Mouse (Mus musculus) testis, adult 2 months (tissue): ENCODE measurements around the gene 3110040M04Rik. TPM values are rescaled to one million over a fixed set of nuclear protein-coding genes. Genes with fewer than 3 reads are reported as not detected.

ENCODE experiments used
- H3K27ac ChIP-seq: fragments of 200-500 bp; 2 replicates; pipeline ENCODE4 v1.5.1; 2012; ENCODE audit warnings: low read depth, low read length; ENCODE audit not compliant: control insufficient read depth, insufficient read depth
- H3K27me3 ChIP-seq: fragments of 200-500 bp; 2 replicates; pipeline ENCODE4 v1.6.1; 2012; ENCODE audit warnings: mild to moderate bottlenecking, low read length, moderate library complexity; ENCODE audit not compliant: control insufficient read depth, insufficient read depth
- H3K36me3 ChIP-seq: fragments of 200-500 bp; 2 replicates; pipeline ENCODE4 v1.6.1; 2012; ENCODE audit warnings: mild to moderate bottlenecking, low read length; ENCODE audit not compliant: control insufficient read depth, insufficient read depth
- H3K4me1 ChIP-seq: fragments of 200-500 bp; 2 replicates; pipeline ENCODE4 v1.6.1; 2012; ENCODE audit warnings: low read length; ENCODE audit not compliant: control insufficient read depth, insufficient read depth
- H3K4me3 ChIP-seq: fragments of 200-500 bp; 2 replicates; pipeline ENCODE4 v1.5.1; 2012; ENCODE audit warnings: low read depth, mild to moderate bottlenecking, low read length, moderate library complexity, mixed read lengths; ENCODE audit not compliant: control insufficient read depth
- CTCF ChIP-seq: fragments of 200-500 bp; IDR thresholded peaks from 2 replicates; pipeline ENCODE4 v1.5.1; 2012; ENCODE audit warnings: low read depth, mild to moderate bottlenecking, inconsistent platforms, low read length, moderate library complexity; ENCODE audit not compliant: control insufficient read depth, insufficient read depth, insufficient replicate concordance
- POLR2A ChIP-seq: fragments of 200-500 bp; IDR thresholded peaks from 2 replicates; pipeline ENCODE4 v1.6.1; 2012; ENCODE audit warnings: low read depth, mild to moderate bottlenecking, inconsistent platforms, low read length, moderate library complexity; ENCODE audit not compliant: control insufficient read depth
- polyA plus RNA-seq: library from polyadenylated mRNA; depleted of rRNA; stranded (reverse); fragments of >200 nt; gene quantifications from 2 replicates; pipeline ENCODE4 v1.2.3, GENCODE M21; 2012; rRNA removed

3110040M04Rik gene
- polyA plus RNA-seq, 1 experiment = not detected

DNA sequence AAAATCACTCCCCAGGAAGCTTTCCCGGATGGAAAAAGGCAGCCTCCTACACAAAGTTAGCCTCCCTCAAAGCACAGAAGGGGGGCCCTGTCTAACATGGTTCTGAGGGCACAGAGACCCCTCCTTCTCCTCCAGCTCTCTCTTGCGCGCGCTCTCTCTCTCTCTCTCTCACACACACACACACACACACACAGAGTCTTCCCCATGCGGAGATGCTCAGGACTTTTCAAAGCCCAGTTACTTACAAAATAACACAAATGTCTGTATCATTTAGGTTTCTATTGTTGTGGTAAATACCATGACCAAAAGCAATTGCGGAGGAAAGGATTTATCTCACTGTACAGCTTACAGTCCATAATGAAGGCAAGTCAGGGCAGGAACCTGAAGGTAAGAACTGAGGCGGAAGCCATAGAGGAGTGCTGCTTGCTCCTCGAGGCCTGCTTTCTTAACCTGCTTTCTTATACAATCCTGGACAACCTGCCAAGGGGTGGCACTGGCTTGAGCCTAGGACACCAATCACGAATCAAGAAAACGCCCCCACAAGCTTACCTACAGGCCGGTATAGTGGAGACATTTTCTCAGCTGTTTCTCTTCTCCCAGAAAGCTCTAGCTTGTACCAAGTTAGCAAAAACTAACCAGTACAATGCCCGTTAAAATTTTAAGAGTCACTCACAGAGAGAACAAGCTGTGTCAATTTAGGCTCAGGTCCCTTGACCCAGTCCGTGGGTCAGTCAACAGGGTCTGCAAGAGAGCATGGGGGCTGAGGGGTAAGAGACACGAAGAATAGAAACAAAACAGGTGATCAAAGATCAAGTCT is 47.5 kb downstream of the 3110040M04Rik start:
- H3K27ac ChIP-seq = no peak overlapping the region

More for the DNA sequence above, 47.5 kb downstream of the 3110040M04Rik start:
- H3K4me1 ChIP-seq = peaks cover 4% of the 10 kb centered on the region
- TF ChIP-seq CTCF = no peak
- TF ChIP-seq POLR2A = no peak
- H3K36me3 ChIP-seq = no peaks in the 10 kb centered on the region
- no peak overlapping the region for H3K4me3 ChIP-seq
- H3K27me3 ChIP-seq = no peaks in the 10 kb centered on the region

Other genes with a start within 250 kb of the 3110040M04Rik start
- 0.84 and 1.8 TPM in 2 replicates for gene Hmcn1, start 210.7 kb upstream of the 3110040M04Rik start, polyA plus RNA-seq
- gene Gm47985, start 21.6 kb upstream of the 3110040M04Rik start, polyA plus RNA-seq = 2.2 TPM in 2 replicates
- 0.17 and 0.26 TPM in 2 replicates for gene Gm8947, start 11.7 kb upstream of the 3110040M04Rik start, polyA plus RNA-seq
- 1.3 TPM in 1 of 2 replicates, not detected in the other for gene Gm47995, start 5.7 kb upstream of the 3110040M04Rik start, polyA plus RNA-seq
- gene Gm47996, start 6.0 kb downstream of the 3110040M04Rik start, polyA plus RNA-seq = 0.41 TPM in 1 of 2 replicates, not detected in the other
- 53.7 and 73.0 TPM in 2 replicates for gene Ivns1abp, start 140.4 kb downstream of the 3110040M04Rik start, polyA plus RNA-seq
- 21.2 and 29.0 TPM in 2 replicates for gene Swt1, start 224.3 kb downstream of the 3110040M04Rik start, polyA plus RNA-seq
- gene Trmt1l, start 224.4 kb downstream of the 3110040M04Rik start, polyA plus RNA-seq = 14.0 and 14.7 TPM in 2 replicates